Mouse (Mus musculus) limb, embryonic 10.5 days (tissue): ENCODE results near the gene Iqcf5. TPM values are rescaled to one million over a fixed set of nuclear protein-coding genes. Genes with fewer than 3 reads are reported as not detected.

Experiments
- DNase-seq: peaks from one replicate; pipeline ENCODE4 v3.0.0-alpha.2; 2017; ENCODE audit warnings: low spot score
- H3K27ac ChIP-seq: fragments of 300-500 bp; sonication (generic); 2 replicates; pipeline ENCODE4 v1.5.1; 2016; ENCODE audit warnings: mild to moderate bottlenecking
- H3K27me3 ChIP-seq: fragments of 300-500 bp; sonication (generic); 2 replicates; pipeline ENCODE4 v1.6.1; 2016; ENCODE audit warnings: low read depth, mild to moderate bottlenecking; ENCODE audit not compliant: poor library complexity, severe bottlenecking
- H3K36me3 ChIP-seq: fragments of 300-500 bp; sonication (generic); 2 replicates; pipeline ENCODE4 v1.6.1; 2016; ENCODE audit warnings: mild to moderate bottlenecking, moderate library complexity
- H3K4me1 ChIP-seq: fragments of 300-500 bp; sonication (generic); 2 replicates; pipeline ENCODE4 v1.6.1; 2016
- H3K4me3 ChIP-seq: fragments of 300-500 bp; sonication (generic); 2 replicates; pipeline ENCODE4 v1.5.1; 2016; ENCODE audit warnings: mild to moderate bottlenecking, moderate library complexity
- H3K9me3 ChIP-seq: fragments of 300-500 bp; sonication (generic); replicated peaks from 2 replicates; pipeline ENCODE4 v1.6.1; 2016; ENCODE audit warnings: mild to moderate bottlenecking
- WGBS: fragments of 180-500 bp; shearing (Covaris S2); methylation state at CpG from one replicate; pipeline ENCODE4 v1.1.7; 2016; 5-methylcytosine and 5-hydroxymethylcytosine counted together
- polyA plus RNA-seq: library from polyadenylated mRNA; unstranded; fragments of >200 nt; fragmentation: Nextera tagmentation; extraction: Ambion mirVana; gene quantifications from 2 replicates; pipeline ENCODE4 v1.2.1, GENCODE M21; 2016

Iqcf5 gene
- polyA plus RNA-seq, 1 experiment from 2014 or later, result not detected

DNA sequence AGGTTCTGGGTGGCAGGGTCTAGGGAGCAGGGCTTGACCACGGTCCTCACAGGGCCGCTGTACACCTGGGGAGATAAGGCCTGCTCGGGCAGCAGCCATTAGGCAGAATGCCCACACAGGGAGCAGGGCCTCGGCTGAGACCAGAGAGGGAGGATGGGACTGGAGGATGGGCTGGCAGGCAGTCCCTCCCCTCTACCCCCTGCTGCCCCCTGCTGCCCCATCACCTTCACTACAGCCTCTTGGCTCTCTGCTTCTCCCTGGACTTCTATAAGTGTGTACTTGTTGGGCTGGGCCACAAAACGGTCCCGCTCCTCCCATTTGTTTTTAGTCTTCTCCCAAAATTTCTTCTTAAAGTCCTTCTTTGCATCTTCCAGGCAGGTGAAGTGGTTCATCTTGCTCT lies 39.9 kb upstream of the Iqcf5 start:
- H3K27ac ChIP-seq, result peak overlapping the region; percentile 73
- 10% methylated on average over 6 of the region's 6 CpGs for WGBS
- H3K9me3 ChIP-seq, result no peaks in the 10 kb centered on the region
- 0 out of 2 replicates have a peak, but pooled peaks cover 9% of the 10 kb centered on the region for H3K27me3 ChIP-seq
- DNase-seq, result peak; percentile 78
- H3K4me3 ChIP-seq, result no peak overlapping the region
- H3K36me3 ChIP-seq, result peaks cover 5% of the 10 kb centered on the region
- peaks cover 59% of the 10 kb centered on the region for H3K4me1 ChIP-seq

DNA sequence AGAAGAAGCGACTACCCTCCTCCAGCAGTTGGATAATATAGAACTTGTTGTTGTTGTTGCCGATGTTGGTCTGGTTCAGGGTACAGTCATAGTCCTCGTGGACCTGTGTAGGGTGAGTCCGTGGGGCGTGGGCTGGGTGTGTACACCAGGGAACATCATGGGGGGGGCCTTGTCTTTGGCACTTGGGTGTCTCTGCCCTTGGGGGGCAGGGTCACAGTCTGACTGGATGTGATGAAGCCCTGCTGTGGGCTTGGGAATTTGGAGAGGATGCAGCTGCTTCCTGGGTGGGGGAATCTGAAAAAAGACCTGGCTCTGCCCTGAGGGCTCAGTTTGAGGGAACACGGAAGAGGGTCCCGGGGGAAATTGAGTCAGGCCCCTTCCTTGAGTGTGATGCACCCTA lies 39.3 kb upstream of the Iqcf5 start:
- H3K4me3 ChIP-seq, result 0 out of 2 replicates have a peak overlapping the region, but pooled peaks have one; percentile 1
- peaks cover 11% of the 10 kb centered on the region for H3K36me3 ChIP-seq
- WGBS, result 76% methylated on average over 7 of the region's 7 CpGs
- no peaks in the 10 kb centered on the region for H3K9me3 ChIP-seq
- 0 out of 2 replicates have a peak, but pooled peaks cover 9% of the 10 kb centered on the region for H3K27me3 ChIP-seq
- H3K4me1 ChIP-seq, result peaks cover 57% of the 10 kb centered on the region
- no peak for DNase-seq
- peak overlapping the region; percentile 73 for H3K27ac ChIP-seq

DNA sequence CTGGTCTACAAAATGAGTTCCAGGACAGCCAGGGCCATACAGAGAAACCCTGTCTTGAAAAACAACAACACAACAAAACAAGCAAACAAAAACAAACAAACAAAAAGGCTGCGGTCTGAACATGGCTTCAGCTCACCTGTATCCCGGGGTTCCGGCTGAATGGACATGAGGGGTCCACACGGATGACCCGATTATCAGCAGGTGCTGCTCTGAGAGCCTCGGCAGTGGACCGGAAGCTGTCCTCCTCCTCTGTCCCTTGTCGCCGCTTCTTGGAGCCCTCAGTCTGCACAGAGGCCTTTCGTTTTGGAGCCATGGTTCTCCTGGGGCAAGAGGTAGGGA lies 38.7 kb upstream of the Iqcf5 start, which contains the start of gene Rrp9:
TSS of gene Rrp9 (plus strand) at position 301 of the 339 bp plus-strand sequence.
- peaks cover 57% of the 10 kb centered on the region for H3K4me1 ChIP-seq

DNA sequence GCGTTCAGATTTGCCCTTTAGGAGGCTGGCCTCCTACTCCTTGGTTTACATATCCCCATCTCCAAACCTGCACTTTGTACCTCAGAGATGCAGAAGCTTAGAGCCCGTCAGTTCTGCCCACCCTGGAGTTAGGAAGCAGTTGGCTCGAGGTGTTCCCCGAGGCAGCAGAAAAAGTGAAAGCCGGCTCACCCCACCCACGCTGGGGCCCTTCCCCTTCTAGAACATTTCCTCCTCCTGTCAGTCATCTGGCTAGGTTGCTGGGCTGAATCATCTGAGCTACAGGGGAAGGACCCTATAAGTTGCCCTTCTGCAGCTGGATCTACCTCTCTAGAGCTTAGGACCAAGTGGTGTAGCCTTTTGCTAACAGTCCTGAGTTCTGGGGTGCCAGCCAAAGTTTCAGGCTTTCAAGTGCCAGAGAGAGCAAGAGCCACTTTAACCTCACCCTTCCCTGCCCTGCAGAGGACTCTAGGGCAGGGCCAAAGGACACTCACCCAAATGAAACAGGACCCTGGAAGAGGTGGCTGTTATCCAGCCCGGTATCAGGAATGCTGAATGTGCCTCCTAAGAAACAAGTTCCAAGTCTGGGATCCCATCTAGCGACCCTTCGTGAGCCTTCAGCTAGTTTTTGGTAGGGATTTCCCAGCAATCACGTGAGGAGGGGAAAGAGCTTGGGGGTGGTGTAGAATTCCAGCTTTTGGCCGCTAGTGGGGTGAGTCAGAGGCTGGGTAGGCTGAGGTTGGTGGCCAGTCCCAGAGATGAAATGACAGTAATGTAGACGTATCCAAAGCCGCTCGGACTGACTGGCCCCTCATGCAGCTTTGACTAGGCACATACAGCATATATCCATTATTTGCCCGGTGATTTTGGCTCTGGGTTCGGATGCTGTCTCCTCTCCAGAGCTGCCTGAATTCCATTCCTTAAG lies 38.1 kb upstream of the Iqcf5 start:
- Histone ChIP-seq H3K9me3 (no peaks in the 10 kb centered on the region), H3K4me1 (peaks cover 57% of the 10 kb centered on the region), H3K36me3 (peaks cover 23% of the 10 kb centered on the region), H3K27ac (peak overlapping the region; percentile 69), H3K4me3 (peak overlapping the region; percentile 71), H3K27me3 (0 out of 2 replicates have a peak, but pooled peaks cover 5% of the 10 kb centered on the region)
- DNase-seq, result no peak
- 41% methylated on average over 16 of the region's 16 CpGs for WGBS

More for the DNA sequence above, 38.7 kb upstream of the Iqcf5 start, which contains the start of gene Rrp9:
- Histone ChIP-seq H3K27me3 (0 out of 2 replicates have a peak, but pooled peaks cover 9% of the 10 kb centered on the region), H3K4me3 (peak within 1 kb of the TSS; percentile 71), H3K27ac (peak within 1 kb of the TSS; percentile 73), H3K36me3 (peaks cover 17% of the 10 kb centered on the region), H3K9me3 (no peaks in the 10 kb centered on the region)
- no peak for DNase-seq
- 91% methylated on average over 10 of the region's 10 CpGs for WGBS

DNA sequence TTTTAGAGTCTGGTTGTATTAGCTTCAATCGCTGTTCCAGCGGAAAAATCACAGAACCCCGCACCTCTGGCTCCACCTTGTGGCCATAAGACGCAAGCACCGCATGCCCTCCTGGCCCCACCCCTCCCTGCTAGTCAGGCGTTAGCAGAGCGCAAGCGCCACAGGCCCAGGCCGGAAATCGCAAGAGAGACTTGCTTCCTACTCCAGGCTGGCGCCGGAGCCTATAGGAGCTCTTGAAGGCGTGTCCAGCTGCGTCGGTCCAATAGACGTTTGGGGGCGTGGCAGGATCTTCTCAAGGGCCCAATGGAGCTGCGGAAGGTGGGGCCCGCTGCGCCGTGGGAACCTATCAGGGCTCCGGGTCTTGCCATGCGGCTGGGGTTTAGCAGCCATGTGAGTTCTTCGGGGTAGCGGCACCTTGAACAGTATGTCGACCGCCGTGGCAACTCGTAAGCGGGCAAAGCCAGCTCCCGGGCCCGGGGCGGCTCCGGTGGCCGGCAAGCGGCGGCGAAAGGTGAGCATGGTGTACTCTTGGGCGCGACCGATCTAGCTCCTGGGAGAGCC lies 37.4 kb upstream of the Iqcf5 start, which contains the start of gene Parp3:
TSS of gene Parp3 (minus strand) at position 26 of the 561 bp plus-strand sequence.
- WGBS, result under 1% methylated on average over 41 of the region's 41 CpGs

DNA sequence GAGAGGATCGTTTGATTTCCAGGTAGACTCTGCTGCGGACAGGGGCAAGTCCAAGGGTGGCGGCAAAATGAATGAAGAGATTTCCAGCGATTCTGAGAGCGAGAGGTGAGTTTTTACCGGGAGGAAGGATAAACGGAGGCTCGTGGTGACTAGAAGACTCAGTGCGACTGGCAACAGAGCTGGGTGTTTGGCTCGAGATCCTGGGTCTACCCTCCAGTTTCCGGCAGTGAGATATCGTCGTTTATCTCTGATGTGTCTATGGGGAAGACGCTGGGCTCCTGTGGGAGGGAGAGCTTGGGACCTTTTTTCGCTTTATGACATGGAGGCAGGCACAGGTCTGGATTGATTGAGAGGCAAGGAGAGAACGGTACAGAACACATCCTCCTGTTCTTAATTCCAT lies 36.7 kb upstream of the Iqcf5 start:
- Histone ChIP-seq H3K9me3 (no peaks in the 10 kb centered on the region), H3K4me3 (peak overlapping the region; percentile 71), H3K36me3 (peaks cover 35% of the 10 kb centered on the region), H3K27ac (peak overlapping the region; percentile 69), H3K4me1 (peaks cover 44% of the 10 kb centered on the region), H3K27me3 (no peaks in the 10 kb centered on the region)
- DNase-seq, result no peak
- WGBS, result 5% methylated on average over 16 of the region's 16 CpGs

More for the DNA sequence above, 37.4 kb upstream of the Iqcf5 start, which contains the start of gene Parp3:
- H3K9me3 ChIP-seq, result no peaks in the 10 kb centered on the region
- peaks cover 50% of the 10 kb centered on the region for H3K4me1 ChIP-seq
- peak; percentile 97 for DNase-seq
- peak within 1 kb of the TSS; percentile 71 for H3K4me3 ChIP-seq
- H3K27ac ChIP-seq, result peak within 1 kb of the TSS; percentile 69
- peaks cover 31% of the 10 kb centered on the region for H3K36me3 ChIP-seq
- no peaks in the 10 kb centered on the region for H3K27me3 ChIP-seq

DNA sequence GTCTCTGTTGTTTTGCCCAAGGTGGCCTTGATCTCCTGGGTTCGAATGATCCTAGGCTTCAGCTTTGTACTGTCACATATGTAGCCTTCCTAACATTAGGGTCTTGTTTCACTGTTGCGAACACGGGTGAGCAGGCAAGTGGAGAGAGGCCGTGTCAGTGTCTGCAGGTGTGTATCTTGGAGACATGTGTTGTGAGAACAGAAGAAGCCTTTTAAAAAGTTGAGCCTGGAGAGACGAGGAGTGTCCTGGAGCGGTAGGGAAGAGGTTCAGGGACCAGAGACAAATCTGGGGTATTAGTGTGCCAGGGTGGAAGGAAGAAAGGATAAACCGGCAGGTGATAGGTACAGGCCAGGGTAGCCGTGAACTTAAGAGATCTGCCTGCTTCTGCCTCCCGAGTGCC lies 36.3 kb upstream of the Iqcf5 start:
- Histone ChIP-seq H3K9me3 (no peaks in the 10 kb centered on the region), H3K36me3 (peaks cover 39% of the 10 kb centered on the region), H3K27ac (0 out of 2 replicates have a peak overlapping the region, but pooled peaks have one; percentile 69), H3K27me3 (no peaks in the 10 kb centered on the region), H3K4me3 (peak overlapping the region; percentile 71), H3K4me1 (peaks cover 44% of the 10 kb centered on the region)
- 85% methylated on average over 9 of the region's 9 CpGs for WGBS
- DNase-seq, result no peak

DNA sequence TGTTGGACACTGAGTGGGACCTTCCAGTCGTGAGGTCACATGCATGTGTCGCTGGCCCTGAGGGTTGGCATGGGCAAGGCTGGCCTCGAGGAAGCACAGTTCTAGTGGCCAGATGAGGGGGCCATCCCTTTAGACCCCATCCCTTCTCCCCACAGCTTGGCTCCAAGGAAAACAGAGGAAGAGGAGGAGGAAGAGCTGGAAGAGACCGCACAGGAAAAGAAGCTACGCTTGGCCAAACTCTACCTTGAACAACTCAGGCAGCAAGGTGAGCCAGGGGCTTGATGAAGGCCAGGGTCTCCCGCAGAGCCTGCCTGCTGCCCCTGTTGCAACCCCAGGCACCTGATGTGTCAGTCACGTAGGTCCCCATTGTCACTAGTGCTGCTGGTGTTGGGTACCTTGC lies 33.8 kb upstream of the Iqcf5 start:
- WGBS, result 92% methylated on average over 7 of the region's 7 CpGs
- Histone ChIP-seq H3K27ac (no peak overlapping the region), H3K4me3 (no peak overlapping the region), H3K9me3 (no peaks in the 10 kb centered on the region), H3K36me3 (peaks cover 64% of the 10 kb centered on the region), H3K4me1 (peaks cover 21% of the 10 kb centered on the region), H3K27me3 (no peaks in the 10 kb centered on the region)
- DNase-seq, result no peak

DNA sequence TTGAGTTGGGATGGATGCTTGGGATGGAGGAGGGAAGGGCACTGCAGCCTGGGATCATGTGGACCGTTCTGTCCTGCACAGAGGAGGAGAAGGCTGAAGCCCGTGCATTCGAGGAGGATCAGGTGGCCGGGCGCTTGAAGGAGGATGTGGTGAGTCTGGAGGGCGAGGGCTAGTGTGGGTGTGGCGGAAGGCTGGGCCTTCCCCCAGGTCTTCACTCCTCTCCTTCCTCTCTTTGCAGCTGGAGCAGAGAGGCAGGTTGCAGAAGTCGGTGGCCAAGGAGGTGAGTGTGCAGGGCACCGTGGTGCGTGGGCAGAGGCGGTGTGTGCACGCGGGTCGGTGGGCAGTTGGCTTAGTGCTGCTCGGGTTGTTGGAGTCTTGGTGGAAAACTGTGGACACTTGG lies 33.3 kb upstream of the Iqcf5 start:
- Histone ChIP-seq H3K27me3 (no peaks in the 10 kb centered on the region), H3K9me3 (no peaks in the 10 kb centered on the region), H3K4me3 (no peak overlapping the region), H3K4me1 (peaks cover 16% of the 10 kb centered on the region), H3K27ac (no peak overlapping the region), H3K36me3 (peaks cover 69% of the 10 kb centered on the region)
- DNase-seq, result no peak
- 97% methylated on average over 15 of the region's 15 CpGs for WGBS

DNA sequence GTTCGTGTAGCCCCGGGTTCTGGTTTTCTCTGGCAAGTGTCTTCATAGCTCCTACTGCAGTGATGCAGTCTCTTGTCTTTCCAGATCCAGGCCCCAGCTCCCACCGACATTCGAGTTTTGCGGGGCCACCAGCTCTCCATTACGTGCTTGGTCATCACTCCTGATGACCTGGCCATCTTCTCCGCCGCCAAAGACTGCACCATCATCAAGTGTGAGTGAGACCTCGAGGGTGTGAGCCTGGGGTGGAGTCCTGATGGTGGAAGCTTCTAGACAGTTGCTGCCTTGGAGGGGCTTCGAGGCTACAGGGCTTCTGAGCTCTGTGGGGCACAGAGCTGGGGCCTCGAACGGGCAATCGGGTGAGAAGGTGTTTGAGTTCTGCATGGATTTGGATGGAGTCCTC lies 32.7 kb upstream of the Iqcf5 start:
- Histone ChIP-seq H3K27ac (no peak overlapping the region), H3K9me3 (no peaks in the 10 kb centered on the region), H3K27me3 (no peaks in the 10 kb centered on the region), H3K36me3 (peaks cover 74% of the 10 kb centered on the region), H3K4me1 (peaks cover 10% of the 10 kb centered on the region), H3K4me3 (no peak overlapping the region)
- 91% methylated on average over 13 of the region's 13 CpGs for WGBS
- no peak for DNase-seq

DNA sequence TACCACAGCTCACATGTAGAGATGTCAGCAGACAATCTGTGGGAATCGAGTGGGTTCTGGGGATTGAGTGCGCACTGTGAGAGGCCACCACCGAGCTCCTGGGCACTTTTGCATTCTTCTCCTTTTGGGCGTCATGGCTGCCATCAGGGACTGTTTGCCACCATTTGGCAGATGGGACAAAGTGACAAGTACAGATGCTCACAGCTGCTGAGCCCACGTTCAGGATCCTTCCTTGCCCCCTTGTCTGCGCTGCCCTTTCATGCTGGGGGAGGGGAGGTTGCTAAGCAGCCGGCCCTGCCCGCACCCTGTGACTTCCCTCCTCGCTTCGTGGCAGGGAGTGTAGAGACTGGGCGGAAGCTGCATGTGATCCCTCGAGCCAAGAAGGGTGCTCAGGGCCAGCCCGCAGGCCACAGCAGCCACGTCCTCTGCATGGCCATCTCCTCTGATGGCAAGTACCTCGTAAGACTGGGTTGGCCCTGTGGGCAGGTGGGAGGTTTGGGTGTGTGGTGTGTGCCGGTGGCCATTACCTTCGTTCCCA lies 31.7 kb upstream of the Iqcf5 start:
- Histone ChIP-seq H3K4me3 (no peak overlapping the region), H3K9me3 (no peaks in the 10 kb centered on the region), H3K36me3 (peaks cover 74% of the 10 kb centered on the region), H3K4me1 (peaks cover 8% of the 10 kb centered on the region), H3K27ac (no peak overlapping the region), H3K27me3 (no peaks in the 10 kb centered on the region)
- DNase-seq, result no peak
- WGBS, result 89% methylated on average over 17 of the region's 17 CpGs

DNA sequence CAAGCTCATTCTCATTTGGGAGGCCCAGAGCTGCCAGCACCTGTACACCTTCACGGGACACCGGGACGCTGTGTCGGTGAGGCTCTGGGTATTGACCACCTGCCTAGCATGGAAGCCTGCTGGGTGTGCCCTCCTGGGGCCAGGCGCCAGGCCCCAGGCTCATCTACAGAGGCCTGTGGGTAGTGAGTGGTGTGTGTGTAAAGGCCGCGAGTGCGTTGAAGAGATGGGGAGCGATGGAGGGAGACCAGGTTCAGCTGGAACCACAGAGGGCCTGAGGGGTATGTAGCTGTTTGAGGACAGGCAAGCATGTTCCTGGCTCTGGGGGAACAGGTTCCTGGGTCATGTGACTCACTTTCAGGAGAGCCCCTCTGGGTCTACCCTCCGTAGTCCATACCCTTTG lies 31.2 kb upstream of the Iqcf5 start:
- 92% methylated on average over 10 of the region's 10 CpGs for WGBS
- no peak overlapping the region for H3K4me3 ChIP-seq
- DNase-seq, result no peak
- peaks cover 3% of the 10 kb centered on the region for H3K4me1 ChIP-seq
- no peaks in the 10 kb centered on the region for H3K9me3 ChIP-seq
- H3K27me3 ChIP-seq, result no peaks in the 10 kb centered on the region
- peaks cover 74% of the 10 kb centered on the region for H3K36me3 ChIP-seq
- H3K27ac ChIP-seq, result no peak overlapping the region

DNA sequence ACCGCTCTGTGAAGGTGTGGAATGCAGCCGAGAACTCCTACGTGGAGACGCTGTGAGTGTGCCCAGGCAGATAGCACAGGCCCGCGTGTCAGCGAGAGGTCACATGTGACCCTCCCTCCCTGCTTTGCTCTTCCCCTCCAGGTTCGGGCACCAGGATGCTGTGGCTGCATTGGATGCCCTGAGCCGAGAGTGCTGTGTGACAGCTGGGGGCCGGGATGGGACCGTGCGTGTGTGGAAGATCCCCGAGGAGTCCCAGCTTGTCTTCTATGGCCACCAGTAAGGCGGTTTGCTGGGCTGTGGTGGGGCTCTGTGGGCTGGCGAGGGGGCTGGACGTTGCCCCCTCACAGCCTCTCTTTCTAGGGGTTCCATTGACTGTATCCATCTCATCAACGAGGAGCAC lies 30.8 kb upstream of the Iqcf5 start:
- Histone ChIP-seq H3K4me3 (no peak overlapping the region), H3K27ac (no peak overlapping the region), H3K27me3 (no peaks in the 10 kb centered on the region), H3K4me1 (no peaks in the 10 kb centered on the region), H3K36me3 (peaks cover 74% of the 10 kb centered on the region), H3K9me3 (no peaks in the 10 kb centered on the region)
- no peak for DNase-seq
- 93% methylated on average over 17 of the region's 17 CpGs for WGBS
